Mouse (Mus musculus): ENCODE measurements around the gene Gm9736. TPM values are rescaled to one million over a fixed set of nuclear protein-coding genes. Genes with fewer than 3 reads are reported as not detected.
"Not testable (repeated sequence)": the region's sequence is repeated elsewhere in the genome, so short reads cannot be mapped to it uniquely, and the experiment has no call there.

Gm9736 gene
- polyA plus RNA-seq (2011; ENCODE audit: insufficient read length, low read depth, missing spikeins), result not detected in 2 replicates

DNA sequence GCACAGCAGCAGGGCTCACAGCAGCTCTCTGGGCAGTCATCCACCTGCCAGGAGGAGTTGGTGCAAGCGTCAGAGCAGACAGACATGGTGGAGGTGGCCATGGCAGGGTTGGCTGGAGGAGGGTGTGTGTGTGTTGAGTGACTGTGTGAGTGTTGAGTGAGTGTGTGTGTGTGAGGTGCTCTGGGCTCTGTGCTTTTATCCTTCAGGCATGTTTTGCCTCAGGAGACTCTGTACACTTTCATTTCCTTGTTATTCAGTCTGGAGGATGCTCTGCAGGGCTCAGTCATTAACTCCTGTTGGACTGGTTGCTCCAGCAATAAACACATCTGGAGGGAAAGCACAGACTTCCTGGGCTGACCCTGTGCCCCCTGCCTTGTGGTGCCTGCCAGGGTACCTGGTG, at the start of gene Gm9736:
Gm9736 (minus strand) TSS at position 101 of the 400 bp plus-strand sequence.
- H3K4me1 ChIP-seq (ENCODE audit: control insufficient read depth, insufficient read depth, low read length), result not testable (repeated sequence)

DNA sequence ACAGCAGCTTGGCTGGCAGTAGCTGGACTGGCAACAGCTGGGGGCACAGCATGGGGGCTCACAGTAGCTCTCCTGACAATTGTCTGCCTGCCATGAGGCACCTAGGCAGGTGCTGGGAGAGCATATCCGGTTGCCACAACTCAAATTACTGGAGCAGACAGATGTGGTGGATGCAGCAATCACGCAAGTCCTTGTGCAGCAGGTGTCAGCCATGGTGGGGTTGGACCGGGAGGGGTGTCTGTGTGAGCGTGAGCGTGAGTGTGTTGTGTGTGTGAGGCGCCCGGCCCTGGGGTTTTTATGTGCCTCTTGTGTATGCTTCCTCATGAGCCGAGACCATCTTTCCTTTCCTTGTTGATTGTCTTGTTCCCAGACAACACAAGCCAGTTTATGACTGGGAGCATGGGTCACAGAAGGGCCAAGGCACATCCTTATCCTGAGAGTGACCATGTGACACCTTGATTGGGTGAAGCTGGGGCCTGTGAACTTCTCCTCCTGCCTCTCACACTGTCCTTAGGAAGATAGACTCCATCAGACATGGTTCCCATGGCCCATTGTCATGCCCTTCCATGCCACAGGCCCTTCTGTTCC, 47.9 kb upstream of the Gm9736 start, which contains the start of gene Gm19668:
Gm19668 (minus strand) TSS at position 213 of the 588 bp plus-strand sequence.
- TF ChIP-seq CTCF (IDR thresholded peaks at IDR 0.05; ENCODE audit: borderline replicate concordance, insufficient read depth, low read length) (no peak), POLR2A (IDR thresholded peaks at IDR 0.05; ENCODE audit: low read depth, low read length) (no peak)
- no peak within 1 kb of the TSS for H3K27ac ChIP-seq (ENCODE audit: insufficient read depth, low read length)
- no peaks in the 10 kb centered on the region for H3K4me1 ChIP-seq (ENCODE audit: control insufficient read depth, insufficient read depth, low read length)
- H3K4me3 ChIP-seq (ENCODE audit: insufficient read depth, low read length), result no peak within 1 kb of the TSS

More for the DNA sequence above, at the start of gene Gm9736:
- not testable (repeated sequence) for H3K27ac ChIP-seq (ENCODE audit: insufficient read depth, low read length); H3K4me3 ChIP-seq (ENCODE audit: insufficient read depth, low read length)

DNA sequence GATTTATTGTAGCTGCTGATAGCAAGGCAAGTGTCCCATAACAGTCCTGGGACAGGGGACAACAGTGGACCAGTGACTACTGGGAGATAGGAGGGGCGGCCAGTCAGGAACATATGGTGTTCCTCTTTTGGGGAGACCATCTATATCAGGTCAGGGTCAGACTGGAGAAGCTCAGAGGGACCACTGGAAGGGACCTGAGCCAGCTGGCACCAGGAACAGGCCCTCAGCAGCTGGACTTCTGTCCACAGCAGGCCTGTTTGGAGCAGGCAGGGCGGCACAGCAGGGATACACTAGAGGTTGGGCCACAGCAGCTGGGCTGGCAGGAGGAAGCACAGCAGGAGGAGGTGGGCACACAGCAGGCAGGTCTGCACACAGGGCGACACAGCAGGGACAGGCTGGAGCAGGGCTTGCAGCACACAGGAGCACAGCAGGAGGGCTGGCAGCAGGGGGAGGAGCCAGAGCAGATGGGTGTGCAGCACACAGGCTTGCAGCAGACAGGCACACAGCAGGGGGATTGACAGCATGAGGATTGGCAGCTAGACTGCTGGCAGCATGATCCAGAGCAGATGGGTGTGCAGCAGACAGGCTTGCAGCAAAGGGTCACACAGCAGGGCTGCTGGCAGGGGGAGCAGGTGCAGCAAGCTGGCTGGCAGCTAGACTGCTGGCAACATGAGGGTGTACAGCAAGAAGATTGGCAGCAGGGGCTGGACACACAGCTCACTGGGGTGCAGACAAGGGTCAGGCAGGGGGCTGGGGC, 47.2 kb upstream of the Gm9736 start:
- H3K4me1 ChIP-seq (ENCODE audit: control insufficient read depth, insufficient read depth, low read length); H3K27ac ChIP-seq (ENCODE audit: insufficient read depth, low read length); H3K4me3 ChIP-seq (ENCODE audit: insufficient read depth, low read length): not testable (repeated sequence)

DNA sequence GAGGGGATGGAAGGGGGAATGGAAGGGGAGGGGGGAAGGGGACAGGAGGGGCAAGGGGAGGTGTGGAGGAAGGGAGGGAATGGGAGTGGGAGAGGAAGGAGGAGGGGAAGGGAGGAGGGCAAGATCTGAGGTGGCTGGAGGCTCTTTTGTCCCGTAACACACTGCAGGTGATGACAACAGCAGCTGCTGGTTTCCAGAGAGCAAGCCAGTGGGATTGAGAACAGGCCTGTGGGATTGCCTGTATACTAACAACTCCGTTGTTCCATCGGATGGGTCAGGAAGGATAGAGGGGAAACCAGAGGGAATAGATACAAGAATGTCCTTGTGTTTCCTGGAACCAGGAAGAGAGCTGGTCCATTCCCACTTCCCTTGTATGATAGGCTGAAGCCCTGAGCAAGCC, 46.5 kb upstream of the Gm9736 start:
- no peaks in the 10 kb centered on the region for H3K4me1 ChIP-seq (ENCODE audit: control insufficient read depth, insufficient read depth, low read length)
- no peak overlapping the region for H3K4me3 ChIP-seq (ENCODE audit: insufficient read depth, low read length)
- no peak overlapping the region for H3K27ac ChIP-seq (ENCODE audit: insufficient read depth, low read length)
- TF ChIP-seq CTCF (IDR thresholded peaks at IDR 0.05; ENCODE audit: borderline replicate concordance, insufficient read depth, low read length), result no peak

DNA sequence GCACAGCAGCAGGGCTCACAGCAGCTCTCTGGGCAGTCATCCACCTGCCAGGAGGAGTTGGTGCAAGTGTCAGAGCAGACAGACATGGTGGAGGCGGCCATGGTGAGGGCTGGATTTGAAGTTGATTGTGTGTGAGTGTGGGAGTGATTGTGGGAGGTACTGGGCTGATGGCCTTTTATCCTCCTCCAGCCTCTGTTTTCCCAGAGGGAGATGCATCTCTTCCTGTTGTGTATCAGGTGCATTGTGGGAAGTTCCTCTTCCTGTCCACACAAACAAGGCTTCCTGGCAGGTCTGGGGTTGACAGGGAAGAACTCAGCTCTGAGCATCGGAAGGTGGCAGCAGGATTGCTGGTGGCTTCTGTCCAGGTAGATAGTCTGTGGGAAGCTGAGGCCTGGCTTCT, 43.8 kb upstream of the Gm9736 start, which contains the start of gene Gm9639:
Gm9639 (minus strand) TSS at position 101 of the 400 bp plus-strand sequence.
- Histone ChIP-seq H3K27ac (ENCODE audit: insufficient read depth, low read length) (no peak within 1 kb of the TSS), H3K4me1 (ENCODE audit: control insufficient read depth, insufficient read depth, low read length) (no peaks in the 10 kb centered on the region), H3K4me3 (ENCODE audit: insufficient read depth, low read length) (no peak within 1 kb of the TSS)
- TF ChIP-seq CTCF (IDR thresholded peaks at IDR 0.05; ENCODE audit: borderline replicate concordance, insufficient read depth, low read length) (no peak), POLR2A (IDR thresholded peaks at IDR 0.05; ENCODE audit: low read depth, low read length) (no peak)

DNA sequence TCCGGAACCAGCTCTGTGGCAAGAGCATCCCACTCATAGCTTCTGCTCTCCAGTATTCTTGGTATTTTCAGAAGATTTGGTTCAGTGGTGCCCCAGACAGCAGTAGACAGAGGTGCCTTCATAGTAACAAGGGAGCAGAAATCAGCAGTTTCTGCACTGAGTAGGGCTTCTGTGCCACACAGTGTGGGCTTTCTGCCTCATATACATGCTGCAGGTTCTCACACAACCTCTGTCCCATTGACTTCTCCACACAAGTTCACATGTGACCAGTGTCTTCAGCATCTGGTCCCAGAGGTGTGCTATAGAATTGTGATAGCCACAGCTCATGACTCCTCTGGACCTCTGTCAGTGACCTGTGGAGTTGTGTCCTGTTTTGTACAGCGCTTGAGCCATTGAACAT, 37.5 kb upstream of the Gm9736 start:
- TF ChIP-seq CTCF (IDR thresholded peaks at IDR 0.05; ENCODE audit: borderline replicate concordance, insufficient read depth, low read length) (no peak), POLR2A (IDR thresholded peaks at IDR 0.05; ENCODE audit: low read depth, low read length) (no peak)
- no peak overlapping the region for H3K27ac ChIP-seq (ENCODE audit: insufficient read depth, low read length)
- no peaks in the 10 kb centered on the region for H3K4me1 ChIP-seq (ENCODE audit: control insufficient read depth, insufficient read depth, low read length)
- no peak overlapping the region for H3K4me3 ChIP-seq (ENCODE audit: insufficient read depth, low read length)

DNA sequence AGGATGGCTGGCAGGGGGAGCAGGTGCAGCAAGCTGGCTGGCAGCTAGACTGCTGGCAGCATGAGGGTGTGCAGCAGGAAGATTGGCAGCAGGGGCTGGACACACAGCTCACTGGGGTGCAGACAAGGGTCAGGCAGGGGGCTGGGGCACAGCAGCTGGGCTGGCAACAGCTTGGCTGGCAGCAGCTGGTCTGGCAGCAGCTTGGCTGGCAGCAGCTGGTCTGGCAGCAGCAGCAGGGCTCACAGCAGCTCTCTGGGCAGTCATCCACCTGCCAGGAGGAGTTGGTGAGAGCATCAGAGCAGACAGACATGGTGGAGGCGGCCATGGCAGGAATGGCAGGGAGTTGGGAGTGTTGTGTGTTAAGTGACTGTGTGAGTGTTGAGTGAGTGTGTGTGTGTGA, 36.7 kb upstream of the Gm9736 start, which contains the start of gene Gm7137:
Gm7137 (minus strand) TSS at position 325 of the 400 bp plus-strand sequence.
- not testable (repeated sequence) for H3K27ac ChIP-seq (ENCODE audit: insufficient read depth, low read length); H3K4me3 ChIP-seq (ENCODE audit: insufficient read depth, low read length); H3K4me1 ChIP-seq (ENCODE audit: control insufficient read depth, insufficient read depth, low read length)

DNA sequence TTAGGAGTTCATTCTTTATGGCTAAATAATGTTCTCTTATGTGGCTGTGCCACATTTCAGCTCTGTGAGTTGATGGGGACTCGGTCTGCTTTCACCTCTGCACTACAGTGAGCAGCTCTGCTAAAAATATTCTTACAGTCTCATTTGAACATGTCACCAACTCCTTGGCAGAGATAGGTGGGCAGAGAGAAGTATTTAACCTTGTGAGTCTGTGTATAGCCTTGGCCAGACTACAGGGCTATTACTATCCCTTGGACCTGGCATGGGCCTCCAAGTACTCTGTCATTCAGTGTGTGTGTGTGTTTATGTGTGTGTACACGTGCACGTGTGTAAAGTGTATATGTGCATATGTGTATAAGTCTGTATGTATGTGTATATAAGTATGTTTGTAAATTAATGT, 32.2 kb upstream of the Gm9736 start:
- H3K4me3 ChIP-seq (ENCODE audit: insufficient read depth, low read length); H3K4me1 ChIP-seq (ENCODE audit: control insufficient read depth, insufficient read depth, low read length); H3K27ac ChIP-seq (ENCODE audit: insufficient read depth, low read length): not testable (repeated sequence)

DNA sequence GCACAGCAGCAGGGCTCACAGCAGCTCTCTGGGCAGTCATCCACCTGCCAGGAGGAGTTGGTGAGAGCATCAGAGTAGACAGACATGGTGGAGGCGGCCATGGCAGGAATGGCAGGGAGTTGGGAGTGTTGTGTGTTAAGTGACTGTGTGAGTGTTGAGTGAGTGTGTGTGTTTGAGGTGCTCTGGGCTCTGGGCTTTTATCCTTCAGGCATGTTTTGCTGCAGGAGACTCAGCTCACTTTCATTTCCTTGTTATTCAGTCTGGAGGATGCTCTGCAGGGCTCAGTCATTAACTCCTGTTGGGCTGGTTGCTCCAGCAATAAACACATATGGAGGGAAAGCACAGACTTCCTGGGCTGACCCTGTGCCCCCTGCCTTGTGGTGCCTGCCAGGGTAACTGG, 31.3 kb upstream of the Gm9736 start, which contains the start of gene Gm3250:
Gm3250 (minus strand) TSS at position 101 of the 400 bp plus-strand sequence.
- not testable (repeated sequence) for H3K4me1 ChIP-seq (ENCODE audit: control insufficient read depth, insufficient read depth, low read length)

DNA sequence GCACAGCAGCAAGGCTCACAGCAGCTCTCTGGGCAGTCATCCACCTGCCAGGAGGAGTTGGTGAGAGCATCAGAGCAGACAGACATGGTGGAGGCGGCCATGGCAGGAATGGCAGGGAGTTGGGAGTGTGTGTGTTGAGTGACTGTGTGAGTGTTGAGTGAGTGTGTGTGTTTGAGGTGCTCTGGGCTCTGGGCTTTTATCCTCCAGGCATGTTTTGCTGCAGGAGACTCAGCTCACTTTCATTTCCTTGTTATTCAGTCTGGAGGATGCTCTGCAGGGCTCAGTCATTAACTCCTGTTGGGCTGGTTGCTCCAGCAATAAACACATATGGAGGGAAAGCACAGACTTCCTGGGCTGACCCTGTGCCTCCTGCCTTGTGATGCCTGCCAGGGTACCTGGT, 25.7 kb upstream of the Gm9736 start, which contains the start of gene Gm7138:
Gm7138 (minus strand) TSS at position 101 of the 400 bp plus-strand sequence.
- H3K27ac ChIP-seq (ENCODE audit: insufficient read depth, low read length); H3K4me3 ChIP-seq (ENCODE audit: insufficient read depth, low read length); H3K4me1 ChIP-seq (ENCODE audit: control insufficient read depth, insufficient read depth, low read length): not testable (repeated sequence)

More for the DNA sequence above, 31.3 kb upstream of the Gm9736 start, which contains the start of gene Gm3250:
- H3K4me3 ChIP-seq (ENCODE audit: insufficient read depth, low read length); H3K27ac ChIP-seq (ENCODE audit: insufficient read depth, low read length): not testable (repeated sequence)

DNA sequence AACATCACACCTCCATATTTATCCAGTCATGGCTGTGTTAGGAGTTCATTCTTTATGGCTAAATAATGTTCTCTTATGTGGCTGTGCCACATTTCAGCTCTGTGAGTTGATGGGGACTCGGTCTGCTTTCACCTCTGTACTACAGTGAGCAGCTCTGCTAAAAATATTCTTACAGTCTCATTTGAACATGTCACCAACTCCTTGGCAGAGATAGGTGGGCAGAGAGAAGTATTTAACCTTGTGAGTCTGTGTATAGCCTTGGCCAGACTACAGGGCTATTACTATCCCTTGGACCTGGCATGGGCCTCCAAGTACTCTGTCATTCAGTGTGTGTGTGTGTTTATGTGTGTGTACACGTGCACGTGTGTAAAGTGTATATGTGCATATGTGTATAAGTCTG, 21.0 kb upstream of the Gm9736 start:
- not testable (repeated sequence) for H3K4me3 ChIP-seq (ENCODE audit: insufficient read depth, low read length); H3K4me1 ChIP-seq (ENCODE audit: control insufficient read depth, insufficient read depth, low read length); H3K27ac ChIP-seq (ENCODE audit: insufficient read depth, low read length)

DNA sequence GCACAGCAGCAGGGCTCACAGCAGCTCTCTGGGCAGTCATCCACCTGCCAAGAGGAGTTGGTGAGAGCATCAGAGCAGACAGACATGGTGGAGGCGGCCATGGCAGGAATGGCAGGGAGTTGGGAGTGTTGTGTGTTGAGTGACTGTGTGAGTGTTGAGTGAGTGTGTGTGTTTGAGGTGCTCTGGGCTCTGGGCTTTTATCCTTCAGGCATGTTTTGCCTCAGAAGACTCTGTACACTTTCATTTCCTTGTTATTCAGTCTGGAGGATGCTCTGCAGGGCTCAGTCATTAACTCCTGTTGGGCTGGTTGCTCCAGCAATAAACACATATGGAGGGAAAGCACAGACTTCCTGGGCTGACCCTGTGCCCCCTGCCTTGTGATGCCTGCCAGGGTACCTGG, 20.1 kb upstream of the Gm9736 start, which contains the start of gene Gm3238:
Gm3238 (minus strand) TSS at position 101 of the 400 bp plus-strand sequence.
- H3K4me1 ChIP-seq (ENCODE audit: control insufficient read depth, insufficient read depth, low read length); H3K27ac ChIP-seq (ENCODE audit: insufficient read depth, low read length); H3K4me3 ChIP-seq (ENCODE audit: insufficient read depth, low read length): not testable (repeated sequence)
